23 mouse cellular contexts compared by ENCODE assay signal in the genomic region with DNA sequence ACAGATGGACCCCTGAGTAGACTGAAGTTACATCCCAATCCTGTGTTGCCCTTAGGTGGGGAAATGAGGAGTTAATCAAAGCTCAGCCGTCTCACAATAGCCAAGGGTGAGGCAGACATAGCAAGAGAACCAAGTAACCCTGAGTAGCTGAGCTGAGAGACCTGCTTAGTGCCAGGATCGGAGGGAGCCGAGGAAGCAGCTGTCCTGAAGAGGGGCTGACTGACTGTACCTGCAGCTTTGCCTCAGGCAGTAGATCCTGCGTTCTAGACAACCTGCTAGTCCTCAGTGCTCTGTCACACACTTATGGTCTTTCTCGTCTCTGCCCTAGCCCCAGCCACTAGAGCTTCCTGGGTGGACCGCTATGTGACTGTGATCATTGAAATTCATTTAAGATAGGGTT. TPM values are rescaled to one million over a fixed set of nuclear protein-coding genes. Genes with fewer than 3 reads are reported as not detected.
"Had no signal": no experiment of that assay in that cellular context is flagged by ENCODE, and none has a peak within 500 bp of the region (broad histone marks: within the 10 kb centered on the region; RNA-seq: fewer than 3 reads in every experiment).

No protein-coding gene starts in this region.

- H3K4me1 ChIP-seq: liver, embryonic 12.5 days; liver, embryonic 15.5 days; lung, embryonic 15.5 days; megakaryocyte, embryonic 14.5 days had no signal

- H3K27me3 ChIP-seq: limb, embryonic 13.5 days; liver, embryonic 12.5 days; liver, embryonic 15.5 days; lung, embryonic 15.5 days; megakaryocyte, embryonic 14.5 days; midbrain, embryonic 15.5 days; neural tube, embryonic 12.5 days; neural tube, embryonic 15.5 days had no signal

- H3K9me3 ChIP-seq: limb, embryonic 13.5 days; liver, embryonic 12.5 days; liver, embryonic 15.5 days; lung, embryonic 15.5 days; megakaryocyte, embryonic 14.5 days; midbrain, embryonic 12.5 days; midbrain, embryonic 15.5 days; neural tube, embryonic 12.5 days; neural tube, embryonic 15.5 days had no signal

- H3K36me3 ChIP-seq: liver, embryonic 12.5 days; liver, embryonic 15.5 days had no signal

- H3K4me3 ChIP-seq: left cerebral cortex, adult 2 months; limb, embryonic 13.5 days; liver, embryonic 12.5 days; liver, embryonic 15.5 days; lung, embryonic 15.5 days; megakaryocyte, embryonic 14.5 days; midbrain, embryonic 12.5 days; midbrain, embryonic 15.5 days; neural tube, embryonic 12.5 days; neural tube, embryonic 15.5 days had no signal

- DNase-seq: kidney, adult 2 months; kidney, postnatal 25 days; layer of hippocampus, adult 9-11 months; layer of hippocampus, postnatal 36 days; left cerebral cortex, postnatal 4 days; liver; lung, adult 18-20 months; lung, postnatal 10 days; lung, postnatal 36 days; right cerebral cortex, postnatal 25 days; thymus, adult 18-20 months; thymus, postnatal 36 days had no signal

RNA-seq across cellular contexts. Expression of a gene that starts 13.1 kb away (rescaled TPM):
- total RNA-seq: layer of hippocampus, postnatal 36 days; left cerebral cortex, postnatal 10 days; left cerebral cortex, postnatal 4 days had no signal

RNA-seq across cellular contexts. Expression of a gene that starts 22.9 kb away (rescaled TPM):
- total RNA-seq: layer of hippocampus, postnatal 36 days; left cerebral cortex, adult 2 months; left cerebral cortex, postnatal 10 days; left cerebral cortex, postnatal 4 days had no signal

RNA-seq across cellular contexts. Expression of a gene that starts 44.7 kb away (rescaled TPM):
- total RNA-seq: layer of hippocampus, postnatal 36 days; left cerebral cortex, adult 2 months; left cerebral cortex, postnatal 10 days; left cerebral cortex, postnatal 4 days had no signal
